Mouse (Mus musculus): ENCODE results near the gene Gripap1.
"Not testable (repeated sequence)": the region's sequence is repeated elsewhere in the genome, so short reads cannot be mapped to it uniquely, and the experiment has no call there.

Gripap1 gene

DNA sequence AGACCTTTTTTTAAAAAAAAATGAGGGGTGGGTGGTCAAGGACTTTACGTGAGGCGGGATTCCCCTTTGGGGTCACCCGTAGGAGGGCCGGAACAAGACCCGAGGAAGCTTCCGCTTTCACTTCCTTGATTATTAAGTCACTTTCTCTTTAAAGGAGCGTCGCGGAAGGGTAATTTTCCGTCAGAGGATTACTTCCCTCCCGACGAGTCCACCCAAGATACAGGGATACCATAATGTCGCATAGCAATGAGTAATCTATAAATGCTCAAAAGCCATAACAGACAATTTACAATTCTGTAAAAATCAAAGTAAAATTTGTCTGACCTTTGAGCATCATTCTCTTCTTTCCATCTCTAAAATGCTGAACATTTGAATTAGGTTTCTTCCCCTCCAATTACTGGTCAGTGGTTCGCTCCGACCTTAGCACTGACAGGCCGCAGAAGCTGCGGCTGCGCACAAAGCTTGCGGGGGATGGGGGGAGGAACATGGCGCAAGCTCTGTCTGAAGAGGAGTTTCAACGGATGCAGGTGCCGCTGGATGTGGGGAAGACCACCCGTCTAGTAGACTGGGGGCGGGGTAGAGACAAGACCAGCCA is at the start of gene Gripap1:
TSS of gene Gripap1 (plus strand) at position 224 of the 595 bp plus-strand sequence.
- in situ Hi-C loops (cut with MboI), result no loop called here

DNA sequence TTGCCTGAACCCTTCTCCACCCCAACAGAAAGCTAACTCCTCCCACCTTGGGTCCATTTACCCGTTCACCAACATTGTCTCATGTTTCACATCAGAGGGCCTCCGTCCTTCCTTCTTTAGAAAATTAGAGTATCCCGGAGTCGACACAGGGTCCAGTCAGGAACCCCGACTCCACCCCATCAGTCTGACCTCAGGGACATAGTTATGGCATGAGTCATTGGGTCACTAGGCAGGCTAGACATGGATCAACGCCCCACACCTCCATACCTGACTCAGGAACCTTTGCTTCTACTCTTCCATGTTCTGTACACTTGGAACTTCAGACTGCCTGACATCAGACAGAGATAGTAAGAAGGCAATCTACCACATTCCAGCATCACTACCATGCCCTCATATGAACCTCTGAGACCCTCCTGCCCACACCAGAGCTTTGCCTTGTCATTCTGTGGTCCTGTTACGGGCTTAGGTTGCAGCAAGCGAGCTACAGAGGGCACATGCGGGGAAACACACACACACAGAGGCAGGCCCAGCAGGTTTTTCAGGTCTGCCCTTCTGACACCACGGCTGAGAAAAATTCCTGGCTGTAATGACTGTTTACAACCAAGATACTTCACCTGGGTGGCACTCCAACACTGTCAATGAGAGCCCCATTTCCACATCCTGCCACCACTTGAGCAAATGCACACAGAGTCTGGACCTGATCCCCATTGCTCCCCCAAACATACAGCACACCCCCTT is 49.3 kb upstream of the Gripap1 start:
- in situ Hi-C loops (cut with MboI), result no loop called here

DNA sequence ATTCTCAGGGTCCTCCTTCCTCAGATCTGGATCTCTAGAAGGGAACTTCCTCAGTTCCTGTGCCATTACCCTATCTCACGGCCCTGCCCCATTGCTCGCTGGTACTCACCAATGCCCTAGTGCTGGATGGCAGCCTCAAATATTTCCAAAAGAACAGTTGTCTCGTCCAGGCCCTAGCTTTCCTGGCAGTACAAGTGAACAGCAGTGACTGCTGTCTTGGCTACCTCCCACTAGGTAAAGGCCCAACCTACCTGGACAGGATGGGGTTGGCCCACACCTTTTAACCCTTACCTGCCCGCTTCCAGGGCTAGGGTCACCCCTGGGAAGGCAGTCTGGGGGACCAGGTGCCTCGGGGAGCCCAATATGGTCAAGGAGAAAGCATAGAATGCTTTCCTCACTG is 48.5 kb upstream of the Gripap1 start:
- in situ Hi-C loops (cut with MboI), result no loop called here

DNA sequence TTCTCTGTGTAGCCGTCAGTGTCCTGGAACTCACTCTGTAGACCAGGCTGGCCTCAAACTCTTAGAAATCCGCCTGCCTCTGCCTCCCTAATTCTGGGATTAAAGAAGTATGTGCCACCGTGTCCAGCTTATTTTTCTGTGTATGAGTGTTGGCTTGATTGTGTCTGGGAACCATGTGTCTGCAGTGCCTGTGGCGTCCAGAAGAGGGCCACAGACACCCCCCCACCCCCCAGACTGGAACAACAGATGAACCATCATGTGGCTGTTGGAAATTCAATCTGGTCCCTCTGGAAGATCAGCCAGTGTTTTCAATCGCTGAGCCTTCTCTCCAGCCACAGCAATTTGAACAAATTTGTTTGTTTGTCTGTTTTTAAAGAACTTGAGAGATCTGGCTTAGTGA is 46.1 kb upstream of the Gripap1 start:
- in situ Hi-C loops (cut with MboI), result no loop called here

DNA sequence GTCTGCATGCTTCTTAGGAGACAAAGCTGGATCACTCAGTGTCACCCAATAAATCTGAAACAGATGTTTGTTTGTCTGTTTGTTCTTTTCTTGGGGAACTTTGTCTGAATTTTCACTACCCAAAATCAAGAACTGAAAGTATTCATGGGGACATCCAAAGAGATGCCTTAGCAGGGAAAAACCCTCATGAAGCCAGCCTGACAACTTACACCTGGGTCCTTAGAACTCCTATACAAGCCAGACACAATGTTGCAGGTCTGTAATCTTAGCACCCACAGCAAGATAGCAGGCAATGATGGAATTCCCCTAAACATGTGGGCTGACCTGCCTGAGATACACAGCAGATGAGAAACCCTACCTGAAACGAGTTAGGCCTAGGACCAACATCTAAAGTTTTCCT is 44.6 kb upstream of the Gripap1 start:
- in situ Hi-C loops (cut with MboI), result no loop called here

DNA sequence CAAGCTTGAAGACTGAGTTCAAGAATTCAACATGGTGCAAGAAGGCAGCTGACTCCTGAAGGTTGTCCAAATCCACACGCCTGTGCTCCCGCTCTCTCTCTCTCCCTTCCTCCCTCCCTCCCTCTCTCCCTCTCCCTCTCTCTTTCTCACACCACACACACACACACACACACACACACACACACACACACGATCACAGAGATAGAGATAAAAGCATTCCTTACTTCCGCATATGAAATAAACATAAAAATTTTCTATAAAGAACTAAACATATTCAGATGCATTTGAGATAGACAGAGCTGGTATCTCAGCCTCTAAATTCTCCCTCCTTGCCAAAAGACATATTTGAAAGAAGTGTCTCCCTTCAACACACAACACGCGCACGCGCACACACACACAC is 44.1 kb upstream of the Gripap1 start:
- in situ Hi-C loops (cut with MboI), result no loop called here

DNA sequence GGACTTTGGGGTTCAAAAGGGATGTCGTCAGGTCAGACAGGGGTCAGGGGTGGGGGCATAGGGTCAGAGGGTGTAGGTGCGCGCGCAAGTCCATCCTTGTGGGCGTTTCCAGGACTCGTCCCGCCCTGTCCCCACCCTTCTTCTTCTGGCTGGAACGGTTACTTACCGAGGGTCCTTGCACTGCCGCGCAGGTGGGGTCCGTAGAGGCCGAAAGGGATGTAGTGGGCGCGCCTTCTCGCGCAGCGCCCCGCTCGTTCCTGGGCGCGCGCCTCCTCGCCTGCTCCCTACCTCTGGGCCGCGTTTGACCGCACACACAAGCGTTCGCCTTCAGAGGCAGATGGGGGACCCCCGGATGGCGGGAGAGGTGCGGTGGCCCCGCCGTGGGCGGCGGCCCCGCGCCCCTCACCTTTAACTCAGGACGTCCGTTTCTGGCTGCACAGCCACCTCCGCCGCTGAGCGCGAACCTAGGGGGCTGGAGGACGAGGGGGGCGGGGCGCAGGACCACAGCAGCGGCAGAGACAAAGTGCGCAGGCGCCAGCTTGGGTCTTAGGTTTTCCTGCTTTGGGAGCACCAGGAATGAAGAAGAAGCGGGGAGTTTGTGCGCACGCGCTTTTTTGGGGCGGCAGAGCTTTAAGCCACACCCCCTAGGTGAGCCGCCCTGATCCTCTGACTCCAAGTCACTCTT is 39.0 kb upstream of the Gripap1 start, which contains the start of gene Ccdc120:
TSS of gene Ccdc120 (minus strand) at position 474 of the 685 bp plus-strand sequence.
- in situ Hi-C loops (cut with MboI), result no loop called here

DNA sequence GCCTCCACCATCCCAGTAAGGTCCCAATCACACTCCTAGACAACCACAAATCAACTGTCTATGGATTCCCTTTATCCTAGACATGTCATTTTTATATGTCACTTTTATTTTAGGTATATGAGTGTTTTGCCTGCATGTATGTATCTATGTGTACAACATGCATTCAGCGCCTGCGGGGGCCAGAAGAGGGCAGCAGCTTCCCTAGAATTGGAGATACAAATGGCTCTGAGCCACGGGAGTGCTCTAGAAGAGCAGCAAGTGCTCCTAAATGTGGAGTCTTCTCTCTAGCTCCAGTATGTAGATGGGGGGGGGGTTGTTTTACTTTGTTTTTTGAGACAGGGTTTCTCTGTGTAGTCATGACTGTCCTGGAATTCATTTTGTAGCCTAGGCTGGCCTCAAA is 35.9 kb upstream of the Gripap1 start:
- in situ Hi-C loops (cut with MboI), result not testable (repeated sequence)

DNA sequence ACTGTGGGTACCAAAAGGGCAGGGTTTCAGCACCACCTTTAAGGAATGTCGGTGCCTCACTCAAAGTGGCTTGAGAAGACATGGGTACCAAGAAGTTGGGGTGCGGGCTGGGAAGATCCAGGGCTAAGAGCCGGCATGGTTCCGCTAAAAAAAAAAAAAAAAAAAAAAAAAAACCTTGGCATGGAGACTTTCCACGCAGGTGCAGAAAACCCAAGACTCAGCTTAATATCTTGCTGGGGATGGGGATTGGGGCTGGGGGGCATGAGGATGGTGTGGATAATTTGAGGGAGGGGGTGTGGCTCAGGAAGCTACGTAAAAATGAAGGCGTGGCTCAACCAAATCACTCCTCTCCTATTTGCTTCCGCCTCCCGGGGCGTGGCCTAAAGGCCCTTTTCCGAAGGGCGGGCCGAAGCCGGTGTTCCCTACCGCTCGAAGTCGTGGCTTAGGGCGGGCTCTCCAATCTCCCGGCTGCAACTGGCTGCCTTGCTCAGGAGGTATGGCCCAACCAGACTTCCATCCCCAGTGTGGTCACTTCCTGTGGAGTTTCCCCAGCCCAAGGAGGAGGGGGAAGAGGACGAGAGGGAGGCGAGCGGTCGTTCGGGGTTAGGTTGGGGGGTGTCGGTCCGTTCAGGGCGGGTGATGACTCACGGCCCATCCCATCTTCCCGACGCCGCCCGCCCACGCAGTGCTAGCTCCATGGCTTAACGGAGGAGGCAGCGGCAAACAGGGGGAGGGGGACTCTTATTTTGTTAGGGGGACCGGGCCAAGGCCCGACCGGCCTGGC is 27.2 kb upstream of the Gripap1 start, which contains the start of gene Tfe3:
TSS of gene Tfe3 (plus strand) at position 424 of the 784 bp plus-strand sequence.
- in situ Hi-C loops (cut with MboI), result no loop called here

DNA sequence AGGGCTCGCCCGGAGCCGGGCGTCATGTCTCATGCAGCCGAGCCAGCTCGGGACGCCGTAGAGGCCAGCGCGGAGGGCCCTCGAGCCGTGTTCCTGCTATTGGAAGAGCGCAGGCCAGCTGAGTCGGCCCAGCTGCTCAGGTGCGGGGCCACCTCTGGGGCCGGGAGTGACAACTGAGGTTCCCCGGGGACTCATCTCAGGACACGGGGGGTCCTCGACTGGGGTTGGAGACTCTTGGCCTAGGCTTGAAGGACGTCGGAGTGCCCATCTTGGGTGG is 26.7 kb upstream of the Gripap1 start:
- in situ Hi-C loops (cut with MboI), result no loop called here

DNA sequence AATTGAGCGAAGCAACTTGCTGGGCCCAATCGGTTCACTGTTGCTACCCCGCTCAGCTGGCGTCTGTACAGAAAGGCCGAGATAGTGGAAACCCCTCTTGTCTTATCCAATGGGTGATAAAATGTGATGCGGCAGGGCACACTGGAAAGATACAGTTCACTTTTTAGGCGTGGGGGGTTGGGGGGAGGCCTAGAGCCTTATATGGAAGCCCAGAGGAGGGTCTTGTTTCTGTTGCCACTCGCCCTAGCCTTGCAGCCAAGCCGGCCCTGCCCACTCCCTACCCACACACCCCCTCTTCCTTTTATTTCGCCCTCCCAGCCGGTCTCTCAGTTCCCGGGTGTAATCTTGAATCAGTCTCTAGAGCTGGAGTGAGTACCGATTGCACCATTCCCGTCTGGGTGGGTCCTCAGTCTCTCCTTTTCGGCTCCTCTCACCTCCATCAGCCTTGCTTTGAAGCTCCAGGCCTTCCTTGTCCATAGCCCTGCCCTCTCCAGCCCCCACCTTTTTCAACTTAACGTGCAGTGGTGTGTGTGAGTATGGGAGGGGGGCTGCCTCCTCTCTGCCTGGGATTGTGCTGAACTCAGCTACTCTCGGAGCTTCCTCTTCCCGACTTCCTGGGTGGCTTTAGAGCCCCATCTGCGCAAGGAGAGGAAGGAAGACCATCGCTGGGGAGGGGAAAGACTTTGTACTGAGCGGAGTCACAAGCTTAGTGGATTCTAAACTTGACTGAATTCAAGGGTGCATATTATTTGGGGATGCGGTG is 25.8 kb upstream of the Gripap1 start:
- in situ Hi-C loops (cut with MboI), result no loop called here

DNA sequence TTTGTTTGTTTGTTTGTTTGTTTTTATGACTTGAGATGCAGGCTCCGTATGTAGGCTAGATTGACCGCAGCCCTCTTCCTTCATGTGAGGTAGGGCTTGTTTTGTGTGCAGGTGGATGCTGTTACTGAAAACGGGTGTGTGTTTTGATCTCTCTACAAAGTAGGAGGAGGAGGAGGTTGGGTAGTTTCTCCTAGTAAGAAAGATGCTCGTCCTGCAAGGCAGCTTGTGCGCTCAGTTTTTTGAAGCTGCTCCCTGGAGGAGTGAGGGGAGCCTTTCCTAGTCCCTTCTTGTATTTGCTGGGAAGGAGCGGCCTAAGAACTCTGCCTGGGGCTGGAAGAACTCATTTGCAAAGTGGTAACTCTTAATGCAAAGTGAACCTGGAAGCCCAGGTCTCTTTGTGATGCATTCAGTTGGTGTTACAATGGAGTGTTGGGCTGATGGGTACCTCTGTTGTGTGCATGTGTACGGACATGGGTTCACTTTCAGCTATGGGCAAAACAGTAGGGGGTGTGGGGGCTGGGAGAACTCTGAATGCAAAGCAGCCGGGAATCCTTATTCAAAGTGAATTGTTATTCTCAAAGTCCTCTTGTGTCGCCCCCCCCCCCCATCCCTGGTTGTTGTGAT is 24.8 kb upstream of the Gripap1 start:
- in situ Hi-C loops (cut with MboI), result no loop called here

DNA sequence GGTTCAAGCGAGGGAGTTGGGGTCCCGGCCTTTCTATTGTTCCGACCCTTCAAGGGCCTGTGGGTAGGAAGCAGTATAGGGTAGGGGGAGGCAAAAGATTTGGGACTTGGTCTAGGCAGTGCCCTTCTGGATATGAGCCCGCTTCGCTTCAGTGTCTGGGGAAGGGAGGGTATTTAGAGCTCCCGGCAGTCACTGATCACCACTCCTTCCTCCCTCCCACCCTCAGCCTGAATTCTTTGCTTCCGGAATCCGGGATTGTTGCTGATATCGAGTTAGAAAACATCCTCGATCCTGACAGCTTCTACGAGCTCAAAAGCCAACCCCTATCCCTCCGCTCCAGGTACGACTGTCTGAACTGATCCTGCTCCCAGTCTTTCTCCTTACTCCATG is 24.3 kb upstream of the Gripap1 start:
- in situ Hi-C loops (cut with MboI), result no loop called here

DNA sequence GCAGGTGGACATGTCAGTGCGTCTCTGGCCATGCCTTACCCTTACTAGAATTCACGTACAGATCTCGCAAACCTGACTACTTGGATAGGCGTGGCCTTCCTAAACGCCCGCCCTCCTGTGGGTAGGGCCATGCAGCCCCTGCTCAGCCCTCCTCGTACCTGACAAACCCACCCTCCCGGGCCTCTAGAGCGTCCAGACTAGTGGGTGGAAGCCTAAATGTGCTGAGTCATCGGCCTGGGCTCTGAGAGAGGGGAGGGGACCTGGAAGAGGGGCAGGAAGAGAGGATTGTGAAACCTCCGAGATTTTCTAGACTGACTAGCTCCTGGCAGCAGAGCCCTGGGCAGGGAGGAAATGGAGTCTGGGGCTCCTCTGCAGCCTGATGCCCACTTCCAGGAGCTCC is 23.8 kb upstream of the Gripap1 start:
- in situ Hi-C loops (cut with MboI), result no loop called here

DNA sequence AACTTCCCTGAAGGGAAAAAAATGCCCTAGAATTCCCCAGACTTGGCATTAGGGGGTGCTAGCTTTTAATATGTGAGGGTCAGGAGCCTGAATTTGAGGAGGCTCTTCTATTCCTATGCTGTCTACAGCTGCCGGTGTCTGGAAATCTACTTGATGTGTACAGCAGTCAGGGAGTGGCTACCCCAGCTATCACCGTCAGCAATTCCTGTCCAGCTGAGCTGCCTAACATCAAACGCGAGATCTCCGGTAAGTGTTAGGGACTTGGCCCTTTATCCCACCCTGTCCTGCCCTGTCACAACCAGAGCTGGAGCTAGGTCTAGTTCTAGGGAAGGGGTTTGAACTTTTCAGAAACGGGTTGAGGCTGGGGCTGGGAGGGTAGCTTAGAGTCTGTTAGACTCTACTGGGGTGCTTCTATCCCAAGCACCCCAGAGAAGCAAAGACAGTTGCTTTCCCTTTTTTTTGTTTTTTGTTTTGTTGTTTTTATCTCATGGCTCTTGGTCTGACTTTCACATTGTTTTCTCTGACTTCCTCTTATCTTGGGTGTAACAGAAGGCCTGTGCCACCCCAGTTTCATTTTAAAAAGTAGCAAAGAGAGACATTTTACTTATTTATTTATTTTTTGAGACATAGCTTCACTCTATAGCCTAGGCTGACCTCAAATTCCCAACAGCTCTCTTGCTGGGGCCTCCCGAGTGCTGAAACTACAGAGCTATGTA is 20.1 kb upstream of the Gripap1 start:
- in situ Hi-C loops (cut with MboI), result no loop called here

DNA sequence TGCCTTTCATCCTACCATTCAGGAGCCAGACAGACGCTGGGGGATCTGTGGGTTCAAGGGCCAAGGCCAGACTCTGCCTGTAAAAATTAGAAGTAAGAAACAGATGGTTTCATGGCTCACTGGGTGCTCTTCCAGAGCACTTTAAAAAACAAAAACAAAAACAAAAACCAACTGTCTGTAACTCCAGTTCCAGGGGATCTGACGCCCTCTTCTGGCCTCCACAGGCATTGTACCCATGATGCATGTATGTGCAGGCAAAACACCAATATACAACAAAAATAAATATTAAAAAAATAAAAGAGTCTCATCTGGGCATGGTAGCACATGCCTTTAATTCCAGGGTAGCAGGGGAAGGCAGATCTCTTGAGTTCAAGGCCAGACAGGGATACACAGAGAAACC is 16.8 kb upstream of the Gripap1 start:
- in situ Hi-C loops (cut with MboI), result no loop called here

DNA sequence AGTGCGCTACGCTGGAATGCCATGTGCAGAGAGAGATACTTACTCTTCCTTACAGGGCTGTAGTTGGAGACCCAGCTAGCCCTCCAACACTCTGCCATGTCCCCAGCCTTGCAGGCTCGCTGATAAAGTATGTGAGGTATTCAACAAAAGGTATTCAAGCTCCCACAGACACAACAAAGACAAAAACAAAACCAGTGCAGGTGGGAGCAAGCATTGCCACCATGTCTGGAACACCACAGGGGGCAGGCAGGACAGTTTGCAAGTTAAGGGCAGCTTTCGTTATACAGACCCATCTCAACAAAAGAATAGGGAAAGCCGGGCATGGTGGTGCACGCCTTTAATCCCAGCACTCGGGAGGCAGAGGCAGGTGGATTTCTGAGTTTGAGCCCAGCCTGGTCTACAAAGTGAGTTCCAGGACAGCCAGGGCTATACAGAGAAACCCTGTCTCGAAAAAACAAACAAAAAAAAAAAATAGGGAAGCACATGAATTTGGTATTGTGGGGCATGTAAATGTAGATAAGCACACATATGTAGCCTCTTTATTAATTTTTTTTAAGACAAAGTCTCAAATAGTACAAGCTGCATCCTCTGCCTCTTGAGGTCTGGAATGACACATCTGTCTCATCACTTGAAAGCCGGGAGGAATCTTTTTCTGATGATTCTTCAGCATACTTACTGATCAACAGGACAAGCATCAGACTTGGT is 13.9 kb upstream of the Gripap1 start:
- in situ Hi-C loops (cut with MboI), result no loop called here

DNA sequence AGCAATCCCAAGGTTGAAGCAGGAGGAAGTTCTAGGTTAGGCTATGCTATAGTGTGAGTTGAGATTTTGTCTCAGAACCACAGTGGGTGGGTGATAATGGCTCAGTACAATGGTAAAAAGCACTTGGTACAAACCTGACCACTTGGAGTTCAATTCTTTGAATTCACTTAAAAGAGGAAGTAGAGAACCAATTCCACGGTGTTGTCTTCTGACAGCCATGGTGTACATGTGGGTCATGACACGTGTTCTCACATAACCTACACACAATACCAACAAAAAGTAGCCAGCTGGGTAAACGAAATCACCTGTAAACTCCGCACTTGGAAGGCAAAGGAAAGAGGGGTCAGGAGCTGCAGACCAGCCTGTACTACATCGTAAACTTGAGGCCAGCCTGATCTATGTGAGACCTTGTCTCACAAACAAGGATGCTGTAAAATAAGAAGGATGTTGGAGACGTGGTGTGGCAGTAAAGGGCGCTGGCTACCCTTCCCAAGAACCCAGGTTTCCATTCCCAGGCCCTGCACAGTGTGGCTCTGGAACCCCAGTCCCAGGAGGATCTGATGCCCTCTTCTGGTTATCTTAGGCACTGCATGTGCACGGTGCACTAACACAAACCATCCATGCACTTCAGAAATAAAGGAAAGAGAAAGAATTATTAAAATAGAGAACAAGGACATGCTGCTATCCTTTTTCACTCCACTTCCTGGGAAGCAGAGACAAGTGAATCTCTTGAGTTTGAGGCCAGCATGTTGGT is 13.1 kb upstream of the Gripap1 start:
- in situ Hi-C loops (cut with MboI), result no loop called here
